Mouse (Mus musculus): ENCODE measurements around the gene Mpzl3.

GRCm38 (mm10) chr9:45010461-45010860 lies 44.5 kb upstream of the Mpzl3 start:
- TF ChIP-seq CTCF (IDR thresholded peaks at IDR 0.05; ENCODE audit: low read depth) (no peak), EP300 (IDR thresholded peaks at IDR 0.05; ENCODE audit: low read depth) (no peak)

Data from heart, postnatal 0 days (tissue).